Mouse (Mus musculus) frontal cortex, postnatal 25 days (tissue): Measurements from ENCODE around the gene Myog.

Experiments used
- DNase-seq, 2 experiments: peaks; one replicate each; pipeline ENCODE4 v3.0.0; 2022; ENCODE audit warnings: low spot score in 2 of 2

Myog gene

GRCm38 (mm10) chr1:134283108-134283507 is 6.7 kb upstream of the Myog start:
- no peak for DNase-seq

DNA sequence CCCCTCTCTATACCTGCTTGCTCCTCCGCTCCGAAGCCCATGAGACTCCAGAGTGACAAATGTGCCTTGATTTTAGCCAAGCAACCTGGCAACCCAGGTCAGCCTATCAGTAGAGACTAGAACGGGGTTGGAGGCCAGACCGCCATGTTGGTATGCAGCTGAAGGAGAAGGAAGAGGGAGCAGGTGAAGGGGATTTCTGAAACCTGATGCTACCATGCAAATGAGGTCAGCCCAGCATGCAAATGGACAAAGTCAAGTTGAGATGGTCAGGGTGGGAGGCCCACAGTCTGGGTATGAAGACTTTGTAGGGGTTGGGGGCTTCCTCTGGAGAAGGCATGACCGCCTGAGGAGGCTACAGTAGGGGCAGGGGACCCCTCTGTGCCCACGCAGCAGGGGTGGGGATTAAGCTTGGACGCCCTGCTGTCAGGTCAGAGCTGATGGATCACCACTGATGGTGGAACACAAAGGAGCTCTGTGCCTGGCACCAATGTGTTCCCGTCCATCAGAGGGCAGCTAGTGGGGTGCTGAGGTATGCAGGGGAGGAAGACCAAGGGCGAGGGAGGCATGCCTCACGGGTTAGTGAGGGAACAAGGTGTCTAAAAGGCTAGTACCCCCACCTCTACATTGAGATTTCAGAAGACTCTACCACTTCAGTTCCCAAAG is 4.2 kb upstream of the Myog start:
- DNase-seq = no peak

DNA sequence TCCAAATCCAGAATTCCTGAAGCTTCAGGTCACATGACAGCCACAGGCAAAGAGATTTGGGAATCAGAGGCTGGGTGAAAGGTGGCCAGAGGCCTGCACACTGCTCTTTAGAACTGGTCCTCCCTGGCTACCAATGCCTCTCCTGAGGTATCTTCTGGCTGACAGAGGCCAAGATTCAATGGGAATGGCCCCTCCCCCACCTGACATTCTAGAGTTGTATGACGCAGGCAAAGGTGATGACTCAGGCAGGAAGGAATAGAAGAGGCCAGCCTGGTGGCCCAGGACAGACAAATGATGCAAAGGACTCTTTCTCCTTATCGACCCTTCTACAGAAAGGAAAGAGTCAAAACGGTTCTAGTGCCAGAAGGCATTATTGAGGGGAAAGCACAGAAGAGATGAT is 1.6 kb upstream of the Myog start:
- DNase-seq = no peak

- no peak for DNase-seq
These were observed 511 bp downstream of the Myog start for GRCm38 (mm10) chr1:134290300-134290699.

- DNase-seq = no peak
These were observed 1.1 kb downstream of the Myog start for GRCm38 (mm10) chr1:134290909-134291308.

DNA sequence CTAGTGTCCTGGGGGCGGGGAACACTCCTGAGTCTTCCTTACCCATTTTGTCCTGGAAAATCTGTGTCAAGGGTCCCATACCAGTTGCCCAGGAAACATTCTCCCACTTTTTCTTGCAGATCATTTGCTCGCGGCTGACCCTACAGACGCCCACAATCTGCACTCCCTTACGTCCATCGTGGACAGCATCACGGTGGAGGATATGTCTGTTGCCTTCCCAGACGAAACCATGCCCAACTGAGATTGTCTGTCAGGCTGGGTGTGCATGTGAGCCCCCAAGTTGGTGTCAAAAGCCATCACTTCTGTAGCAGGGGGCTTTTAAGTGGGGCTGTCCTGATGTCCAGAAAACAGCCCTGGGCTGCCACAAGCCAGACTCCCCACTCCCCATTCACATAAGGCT is 1.8 kb downstream of the Myog start:
- DNase-seq = no peak

- DNase-seq = no peak
These were observed 2.3 kb downstream of the Myog start for GRCm38 (mm10) chr1:134292073-134292472.

DNA sequence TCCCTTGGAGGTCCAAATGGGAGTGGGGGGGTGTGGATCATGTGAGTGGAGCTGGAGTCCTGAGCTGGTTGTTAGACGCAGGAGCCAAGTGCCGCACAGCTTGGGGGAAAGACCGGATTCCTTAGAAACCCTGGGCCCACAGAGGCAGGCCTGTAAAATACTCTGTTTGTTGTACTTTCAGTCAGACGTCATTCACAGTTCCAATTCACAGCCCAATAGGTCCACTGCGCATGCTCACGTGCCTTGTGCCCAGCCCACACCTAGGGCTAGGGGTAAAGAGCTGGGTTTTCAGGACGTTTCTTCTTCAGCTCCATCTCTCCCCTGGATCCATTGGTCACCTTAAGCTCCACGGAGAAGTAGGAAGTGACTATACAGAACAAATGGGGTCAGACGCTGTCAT is 2.8 kb downstream of the Myog start:
- no peak for DNase-seq

DNA sequence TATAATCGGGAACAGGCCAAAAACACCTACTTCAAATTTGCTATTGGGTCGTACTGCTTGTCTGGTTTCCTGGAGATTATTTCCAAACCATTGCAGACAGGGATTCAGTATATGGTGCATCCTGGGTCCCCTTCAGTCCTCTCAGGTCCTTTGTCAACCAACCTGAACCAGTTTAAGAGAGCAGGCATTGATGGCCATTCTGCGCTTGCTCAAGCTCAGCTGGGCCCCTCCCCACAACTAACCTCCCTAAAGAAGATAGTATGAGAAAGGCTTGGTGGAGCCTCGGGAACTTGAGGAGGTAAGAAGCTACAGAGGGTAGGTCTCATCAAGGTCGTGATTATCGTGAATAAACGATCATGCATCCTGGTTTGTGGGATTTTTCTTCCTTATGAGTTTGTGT is 3.5 kb downstream of the Myog start:
- no peak for DNase-seq

- no peak for DNase-seq
These were observed 4.2 kb downstream of the Myog start for GRCm38 (mm10) chr1:134293738-134294604.

DNA sequence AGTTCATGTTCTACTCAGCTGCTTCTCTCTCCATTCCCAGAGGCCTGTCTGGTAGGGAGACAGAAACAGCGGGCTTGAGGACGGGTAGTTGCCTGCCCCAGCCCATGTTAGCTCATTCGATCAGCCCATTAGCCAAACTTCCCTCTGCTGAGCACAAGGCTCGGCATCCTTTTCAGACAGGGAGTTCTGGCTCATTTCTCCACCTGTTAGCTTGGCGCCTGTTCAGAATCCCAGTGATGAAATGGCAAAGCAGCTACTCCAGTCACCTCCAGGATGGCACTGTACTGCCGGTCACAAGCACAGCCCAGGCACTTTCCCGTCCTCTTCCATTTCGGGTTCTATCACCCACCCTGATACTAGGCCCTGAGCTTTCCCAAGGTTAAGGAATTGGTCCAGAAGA is 7.5 kb downstream of the Myog start:
- DNase-seq = no peak

GRCm38 (mm10) chr1:134298636-134299411 is 9.0 kb downstream of the Myog start:
- no peak for DNase-seq

DNA sequence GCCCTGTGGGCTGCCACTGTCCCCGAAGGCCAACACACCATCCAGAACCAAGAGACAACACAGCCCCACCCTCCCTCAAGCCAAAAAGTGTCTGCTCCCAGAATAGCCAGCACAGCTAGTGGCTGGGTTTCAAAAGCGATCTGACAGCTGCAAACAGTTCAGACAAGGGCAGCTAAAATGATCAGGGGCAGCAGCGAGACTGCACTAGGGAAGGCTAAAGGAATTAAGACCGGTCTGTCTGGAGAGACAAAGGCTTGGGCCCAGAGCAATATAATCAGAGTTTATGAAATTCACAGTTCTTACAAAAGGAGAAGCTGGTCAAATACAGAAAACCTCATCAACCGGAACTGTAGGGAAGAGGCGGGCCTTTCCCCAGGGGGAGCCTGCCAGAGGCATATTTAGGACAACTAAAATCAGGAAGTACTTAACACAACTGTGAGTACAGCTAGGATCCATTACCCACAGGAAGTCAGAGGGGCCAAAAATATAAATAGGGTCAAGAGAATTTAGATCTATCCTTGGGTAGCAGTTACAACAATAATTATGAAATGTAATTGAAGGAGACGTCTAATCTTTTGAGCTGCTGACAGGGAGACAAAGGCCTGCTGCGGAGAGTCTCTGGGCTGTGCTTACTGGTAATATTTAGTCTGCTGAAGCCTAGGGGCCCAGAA is 12.9 kb downstream of the Myog start:
- DNase-seq = no peak

- no peak for DNase-seq
These were observed 15.2 kb downstream of the Myog start for GRCm38 (mm10) chr1:134304940-134305339.

DNA sequence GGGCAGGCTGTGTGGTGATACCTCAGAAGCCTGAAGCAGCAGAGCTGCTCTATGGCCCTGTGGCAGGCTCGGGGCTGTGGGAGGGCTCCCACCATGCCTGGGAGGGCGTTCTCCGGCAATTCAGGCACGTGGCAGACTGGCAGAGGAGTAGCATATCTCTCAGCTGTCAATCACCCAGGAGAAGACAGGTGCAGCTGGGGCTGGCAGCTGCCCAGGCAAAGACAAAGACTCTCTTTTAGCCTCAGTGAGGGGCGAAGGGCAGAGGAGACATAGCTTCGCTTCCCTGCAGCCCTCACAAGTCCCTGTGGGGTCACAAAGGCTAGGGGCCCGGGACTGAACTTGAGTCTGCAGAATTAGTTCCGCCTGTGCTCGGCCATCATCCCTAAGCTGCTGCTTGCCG is 17.6 kb downstream of the Myog start:
- no peak for DNase-seq

GRCm38 (mm10) chr1:134310291-134310690 is 20.5 kb downstream of the Myog start:
- DNase-seq = no peak

DNA sequence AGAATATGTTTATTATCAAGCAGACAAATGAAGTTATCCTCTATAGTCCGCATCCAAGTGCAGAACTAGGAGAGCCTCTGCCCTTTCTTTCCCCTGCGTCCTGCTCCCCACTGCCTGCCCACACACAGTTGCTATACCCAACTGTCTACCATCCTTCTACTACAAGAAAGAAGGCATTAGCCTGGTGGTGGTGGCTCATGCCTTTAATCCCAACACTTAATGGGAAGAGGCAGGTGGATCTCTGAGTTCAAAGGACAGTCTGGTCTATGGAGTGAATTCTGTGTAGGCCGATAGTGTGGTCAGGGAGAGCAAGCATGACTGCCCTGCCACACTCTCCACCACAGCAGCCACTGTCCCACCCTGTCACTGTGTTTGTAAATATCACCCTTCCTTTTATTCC is 20.9 kb downstream of the Myog start:
- DNase-seq = no peak

GRCm38 (mm10) chr1:134311760-134312159 is 22.0 kb downstream of the Myog start:
- DNase-seq = no peak

DNA sequence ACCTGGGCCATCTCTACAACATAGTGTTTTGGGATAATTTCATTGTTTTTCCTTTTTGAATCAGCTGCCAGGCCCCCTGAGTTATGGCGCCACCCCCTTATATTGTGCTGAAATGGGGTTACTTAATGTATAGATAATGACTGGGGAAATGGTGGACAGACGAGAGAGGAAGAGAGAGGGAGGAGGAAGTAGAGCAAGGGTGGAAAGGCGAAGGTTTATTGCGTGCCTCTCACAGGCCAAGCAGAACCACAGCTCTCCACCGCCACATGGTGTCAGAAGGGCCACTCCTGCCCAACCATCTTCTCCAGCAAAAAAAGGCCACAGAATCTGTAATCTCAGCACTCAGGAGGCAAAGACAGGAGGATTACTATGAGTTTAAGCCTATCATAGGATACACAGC is 25.4 kb downstream of the Myog start:
- no peak for DNase-seq

DNA sequence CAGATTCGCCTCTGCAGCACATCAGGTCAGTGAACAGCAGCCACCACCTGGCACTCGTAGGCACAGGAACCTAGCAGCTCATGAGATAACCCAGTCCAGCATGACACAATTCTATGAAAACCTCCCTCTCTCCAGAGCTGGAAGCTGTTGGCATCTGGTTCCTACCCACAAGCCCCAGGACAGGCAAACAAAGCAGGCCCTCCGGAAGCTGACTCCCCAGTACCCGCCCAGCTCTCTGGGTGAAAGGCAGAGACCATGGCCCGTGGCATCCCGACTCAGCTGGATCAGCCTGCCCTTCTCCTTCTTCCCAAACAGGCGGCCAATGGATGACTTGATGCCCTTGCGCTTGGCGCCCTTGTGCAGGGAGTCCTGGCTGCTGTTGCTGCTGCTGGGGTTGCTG is 26.6 kb downstream of the Myog start:
- no peak for DNase-seq

GRCm38 (mm10) chr1:134318261-134318660 is 28.5 kb downstream of the Myog start:
- DNase-seq = no peak

DNA sequence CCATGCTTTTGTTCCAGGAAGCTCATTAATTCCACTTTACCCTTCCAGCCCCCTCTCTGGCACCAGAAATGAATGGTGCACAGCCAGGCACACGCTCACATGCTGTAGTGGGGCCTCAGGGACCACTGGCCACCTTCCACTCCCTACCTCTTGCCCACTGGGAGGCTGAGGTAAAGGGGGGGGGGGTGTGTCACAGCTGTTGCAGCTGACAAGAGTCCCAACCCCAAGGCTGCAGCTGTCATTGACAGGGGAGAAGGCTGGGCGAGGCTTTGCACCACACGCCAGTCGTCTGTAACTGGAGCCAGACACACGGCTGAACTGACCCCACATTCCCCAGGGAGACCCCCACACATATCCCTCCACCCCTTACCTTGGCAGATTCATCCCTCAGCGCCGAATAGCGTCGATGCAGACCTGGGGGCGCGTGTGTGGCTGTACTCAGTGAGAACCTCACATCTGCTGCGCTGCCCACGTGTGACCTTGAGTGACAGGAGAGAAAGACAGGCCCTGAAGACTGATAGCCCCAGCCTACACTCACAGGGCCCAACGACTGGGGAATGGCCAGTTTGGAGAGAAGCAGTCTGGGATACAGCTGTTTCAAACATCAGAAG is 31.0 kb downstream of the Myog start:
- no peak for DNase-seq
